Mouse (Mus musculus): ENCODE results near the gene Mthfr.

Mthfr gene

DNA sequence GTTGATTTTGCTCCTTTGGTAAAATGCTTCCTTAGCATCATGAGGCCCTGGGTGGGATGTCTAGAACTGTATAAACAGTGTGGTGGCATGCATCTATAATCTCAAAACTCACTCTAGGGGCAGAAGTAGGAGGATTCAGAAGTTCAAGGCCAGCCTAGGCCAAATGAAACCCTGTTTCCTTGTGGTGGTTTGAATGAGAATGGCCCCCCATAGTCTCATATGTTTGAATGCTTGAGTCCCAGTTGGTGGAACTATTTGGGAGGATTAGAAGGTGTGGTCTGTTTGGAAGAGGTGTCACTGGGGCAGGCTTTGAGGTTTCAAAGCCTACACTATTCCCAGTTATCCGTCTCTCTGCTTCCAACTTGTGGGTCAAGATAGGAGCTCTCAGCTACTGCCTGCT is 52.3 kb downstream of the Mthfr start:
- no peak for DNase-seq

GRCm38 (mm10) chr4:148092551-148093271 is 53.8 kb downstream of the Mthfr start:
- DNase-seq, result no peak

GRCm38 (mm10) chr4:148094161-148094560 is 55.3 kb downstream of the Mthfr start:
- no peak for DNase-seq

DNA sequence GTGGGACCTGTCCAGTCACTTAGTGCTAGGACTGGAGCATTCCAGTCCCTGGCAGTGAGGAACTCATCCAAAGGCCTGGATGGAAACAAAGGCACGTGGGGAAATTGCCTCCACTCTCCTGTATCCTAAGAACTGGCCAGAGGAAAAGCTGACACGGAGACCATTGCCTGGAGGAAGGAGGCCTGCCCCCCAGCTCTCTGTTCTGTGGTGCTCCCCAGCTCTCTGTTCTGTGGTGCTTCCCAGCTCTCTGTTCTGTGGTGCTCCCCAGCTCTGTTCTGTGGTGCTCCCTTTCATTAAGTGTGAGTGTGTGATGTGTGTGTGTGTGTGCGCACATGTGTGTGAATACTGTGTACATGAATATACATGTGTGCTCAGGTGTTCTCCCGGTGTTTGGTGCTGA is 56.2 kb downstream of the Mthfr start:
- no peak for DNase-seq

- no peak for DNase-seq
These were observed 59.1 kb downstream of the Mthfr start for GRCm38 (mm10) chr4:148097936-148098335.

DNA sequence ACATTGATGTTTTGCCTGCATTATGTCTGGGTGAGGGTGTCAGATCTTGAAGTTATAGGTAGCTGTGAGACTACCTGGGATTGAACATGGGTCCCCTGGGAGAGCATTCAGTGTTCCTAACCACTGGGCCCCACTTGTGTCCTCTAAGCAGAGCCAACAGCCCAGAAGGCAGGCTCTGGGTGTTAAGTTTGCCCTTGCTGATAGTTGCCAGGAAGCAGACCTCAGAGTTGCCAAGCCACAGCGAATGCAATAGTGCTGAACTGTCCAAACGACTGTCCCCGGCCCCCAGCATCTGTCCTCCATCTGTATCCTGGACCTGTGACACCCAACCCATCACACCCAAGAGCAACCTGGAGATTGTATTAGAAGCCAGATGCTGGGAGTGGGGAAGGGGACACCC is 59.8 kb downstream of the Mthfr start:
- DNase-seq, result no peak

- DNase-seq, result peak; percentile 67
These were observed 63.1 kb downstream of the Mthfr start for GRCm38 (mm10) chr4:148101801-148102527.

GRCm38 (mm10) chr4:148104146-148104545 is 65.3 kb downstream of the Mthfr start:
- DNase-seq, result no peak

- DNase-seq, result peak; percentile 36
These were observed 68.9 kb downstream of the Mthfr start for GRCm38 (mm10) chr4:148107621-148108291.

- DNase-seq, result no peak
These were observed 69.8 kb downstream of the Mthfr start for GRCm38 (mm10) chr4:148108565-148109100.

Data from cerebellum, adult 9-11 months (tissue).